Mouse (Mus musculus): ENCODE data around the gene Krt79. TPM values are rescaled to one million over a fixed set of nuclear protein-coding genes. Genes with fewer than 3 reads are reported as not detected.

The Krt79 gene
- polyA plus RNA-seq, 1 experiment from 2014 or later, result 0.78 TPM

- H3K27me3 ChIP-seq (ENCODE audit: control insufficient read depth, insufficient read depth, low read length), result no peaks in the 10 kb centered on the region
- H3K9ac ChIP-seq (replicated peaks; ENCODE audit: low read depth, low read length), result peak overlapping the region; percentile 43; the same call in 1 of the 2 replicates
- H3K9me3 ChIP-seq (ENCODE audit: control insufficient read depth, low read depth, low read length), result no peaks in the 10 kb centered on the region
- H3K36me3 ChIP-seq (ENCODE audit: control insufficient read depth, insufficient read depth, low read length), result no peaks in the 10 kb centered on the region
- WGBS, result 56% methylated on average over 3 of the region's 3 CpGs
- peak overlapping the region; percentile 92 for H3K27ac ChIP-seq (ENCODE audit: low read length)
- H3K4me1 ChIP-seq (ENCODE audit: control insufficient read depth, insufficient read depth, low read length), result peaks cover 35% of the 10 kb centered on the region
- ATAC-seq (ENCODE audit: insufficient number of reproducible peaks, insufficient read depth, low FRiP score, low read depth), result no peak
- peak overlapping the region; percentile 50 for H3K4me2 ChIP-seq (replicated peaks; ENCODE audit: low read depth, low read length)
- H3K4me3 ChIP-seq (ENCODE audit: low read depth, low read length), result no peak overlapping the region
Observed at GRCm38 (mm10) chr15:101976641-101977040, 36.5 kb upstream of the Krt79 start.

- peak; percentile 26; the same call in 1 of the 2 replicates for ATAC-seq (ENCODE audit: insufficient number of reproducible peaks, insufficient read depth, low FRiP score, low read depth)
- Histone ChIP-seq H3K9me3 (ENCODE audit: control insufficient read depth, low read depth, low read length) (no peaks in the 10 kb centered on the region), H3K9ac (replicated peaks; ENCODE audit: low read depth, low read length) (no peak overlapping the region), H3K36me3 (ENCODE audit: control insufficient read depth, insufficient read depth, low read length) (no peaks in the 10 kb centered on the region), H3K27me3 (ENCODE audit: control insufficient read depth, insufficient read depth, low read length) (no peaks in the 10 kb centered on the region), H3K4me2 (replicated peaks; ENCODE audit: low read depth, low read length) (no peak overlapping the region), H3K27ac (ENCODE audit: low read length) (peak overlapping the region; percentile 92), H3K4me1 (ENCODE audit: control insufficient read depth, insufficient read depth, low read length) (peaks cover 35% of the 10 kb centered on the region), H3K4me3 (ENCODE audit: low read depth, low read length) (no peak overlapping the region)
- 49% methylated on average over 5 of the region's 5 CpGs for WGBS
Observed at GRCm38 (mm10) chr15:101976023-101976422, 35.9 kb upstream of the Krt79 start.

DNA sequence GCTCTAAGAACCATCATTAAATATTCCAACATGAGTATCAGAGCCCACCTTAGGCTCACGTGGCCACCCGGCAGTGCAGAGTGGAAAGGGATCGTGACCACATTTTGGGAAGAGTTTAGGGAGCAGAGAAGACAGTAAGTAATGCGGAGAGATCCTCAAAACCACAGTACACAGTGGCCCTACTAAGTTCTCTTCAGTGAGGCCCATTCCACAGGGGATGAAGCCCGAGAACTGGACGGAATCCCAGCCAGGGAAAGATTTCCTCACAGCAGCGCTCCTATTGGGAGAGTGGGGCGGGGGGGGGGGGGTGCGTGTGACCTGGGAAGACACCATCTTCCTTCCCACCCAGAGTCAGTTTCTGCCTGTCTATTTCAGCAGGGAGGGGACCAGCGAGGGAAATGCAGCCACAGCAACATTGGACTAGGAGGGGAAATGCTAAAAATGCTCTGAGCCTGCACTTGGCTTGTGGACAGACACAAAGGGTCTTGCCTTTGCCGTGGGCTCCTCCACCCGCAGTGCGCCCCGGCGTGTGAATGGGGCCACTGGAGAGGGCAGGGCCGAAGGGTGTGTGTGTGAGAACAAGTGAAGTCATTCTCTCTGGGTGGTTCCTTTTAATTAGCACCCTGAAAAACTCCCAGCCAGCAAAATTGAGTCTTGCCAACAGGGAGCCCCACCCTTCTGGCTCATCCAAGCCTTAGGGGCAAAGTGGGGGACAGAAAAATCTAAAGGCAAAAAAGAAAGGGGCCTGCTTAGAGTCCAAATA lies 34.1 kb upstream of the Krt79 start:
- peaks cover 37% of the 10 kb centered on the region for H3K4me1 ChIP-seq (ENCODE audit: control insufficient read depth, insufficient read depth, low read length)
- WGBS, result 53% methylated on average over 16 of the region's 16 CpGs
- H3K27ac ChIP-seq (ENCODE audit: low read length), result peak overlapping the region; percentile 56; the same call in 1 of the 2 replicates
- H3K9me3 ChIP-seq (ENCODE audit: control insufficient read depth, low read depth, low read length), result no peaks in the 10 kb centered on the region
- no peak overlapping the region for H3K4me2 ChIP-seq (replicated peaks; ENCODE audit: low read depth, low read length)
- no peaks in the 10 kb centered on the region for H3K27me3 ChIP-seq (ENCODE audit: control insufficient read depth, insufficient read depth, low read length)
- no peak for ATAC-seq (ENCODE audit: insufficient number of reproducible peaks, insufficient read depth, low FRiP score, low read depth)
- H3K4me3 ChIP-seq (ENCODE audit: low read depth, low read length), result no peak overlapping the region
- no peak overlapping the region for H3K9ac ChIP-seq (replicated peaks; ENCODE audit: low read depth, low read length)
- no peaks in the 10 kb centered on the region for H3K36me3 ChIP-seq (ENCODE audit: control insufficient read depth, insufficient read depth, low read length)

DNA sequence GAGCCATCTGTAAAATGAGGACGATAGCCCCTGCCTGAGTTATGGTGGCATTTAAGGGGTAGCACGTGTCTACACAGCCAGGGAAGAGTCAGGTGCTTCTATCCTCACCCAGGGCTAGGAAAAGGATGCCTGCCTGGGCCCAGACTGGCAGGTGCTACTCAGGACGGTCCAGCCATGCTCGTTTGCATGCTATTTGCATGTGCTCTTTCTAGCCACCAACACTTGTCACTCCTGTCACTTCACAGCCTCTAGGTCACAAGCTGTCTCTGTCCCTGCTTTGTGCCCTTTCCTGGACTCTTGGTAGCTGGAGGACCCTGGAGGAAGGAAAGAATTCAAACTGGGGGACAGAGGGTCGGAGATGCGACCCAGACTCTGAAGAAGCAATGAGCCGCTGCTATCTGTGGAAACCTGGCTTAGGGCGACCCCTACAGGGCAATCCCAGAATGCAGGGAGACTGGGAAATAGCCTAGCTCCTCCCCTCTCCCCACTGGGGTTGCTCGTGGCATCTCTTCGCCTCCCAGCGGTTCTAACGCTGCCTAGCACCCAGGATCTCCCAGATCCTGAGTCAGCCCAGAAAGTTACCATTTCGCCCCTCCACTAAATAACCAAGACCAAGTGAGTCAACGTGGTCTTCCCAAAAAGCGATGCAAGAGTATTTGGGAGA lies 33.4 kb upstream of the Krt79 start:
- peak overlapping the region; percentile 56; the same call in 1 of the 2 replicates for H3K27ac ChIP-seq (ENCODE audit: low read length)
- no peak overlapping the region for H3K4me2 ChIP-seq (replicated peaks; ENCODE audit: low read depth, low read length)
- peaks cover 37% of the 10 kb centered on the region for H3K4me1 ChIP-seq (ENCODE audit: control insufficient read depth, insufficient read depth, low read length)
- ATAC-seq (ENCODE audit: insufficient number of reproducible peaks, insufficient read depth, low FRiP score, low read depth), result peak; percentile 25; the same call in 1 of the 2 replicates
- H3K27me3 ChIP-seq (ENCODE audit: control insufficient read depth, insufficient read depth, low read length), result no peaks in the 10 kb centered on the region
- H3K9me3 ChIP-seq (ENCODE audit: control insufficient read depth, low read depth, low read length), result no peaks in the 10 kb centered on the region
- no peak overlapping the region for H3K9ac ChIP-seq (replicated peaks; ENCODE audit: low read depth, low read length)
- WGBS, result 12% methylated on average over 15 of the region's 15 CpGs
- no peaks in the 10 kb centered on the region for H3K36me3 ChIP-seq (ENCODE audit: control insufficient read depth, insufficient read depth, low read length)
- H3K4me3 ChIP-seq (ENCODE audit: low read depth, low read length), result no peak overlapping the region

DNA sequence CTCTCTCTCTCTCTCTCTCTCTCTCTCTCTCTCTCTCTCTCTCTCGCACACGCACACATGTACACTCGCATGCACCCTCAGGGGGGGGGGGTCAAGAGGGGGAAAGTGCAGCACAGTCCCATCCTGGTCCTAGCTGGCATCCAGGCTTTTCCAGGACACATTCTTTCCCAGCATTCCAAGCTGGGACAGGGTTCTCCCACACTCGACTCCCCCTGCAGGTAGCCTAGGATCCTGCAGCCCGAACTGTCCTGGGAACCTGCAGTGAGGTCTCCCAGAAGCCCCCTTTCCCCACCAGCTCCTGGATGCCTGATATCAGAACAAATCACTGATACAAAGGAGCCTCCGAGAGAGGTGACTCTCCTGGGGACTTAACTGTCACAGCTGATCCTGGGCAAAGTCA lies 30.4 kb upstream of the Krt79 start:
- no peak overlapping the region for H3K27ac ChIP-seq (ENCODE audit: low read length)
- WGBS, result 8% methylated on average over 3 of the region's 6 CpGs
- H3K4me1 ChIP-seq (ENCODE audit: control insufficient read depth, insufficient read depth, low read length), result peaks cover 16% of the 10 kb centered on the region; the same call in 1 of the 2 replicates

DNA sequence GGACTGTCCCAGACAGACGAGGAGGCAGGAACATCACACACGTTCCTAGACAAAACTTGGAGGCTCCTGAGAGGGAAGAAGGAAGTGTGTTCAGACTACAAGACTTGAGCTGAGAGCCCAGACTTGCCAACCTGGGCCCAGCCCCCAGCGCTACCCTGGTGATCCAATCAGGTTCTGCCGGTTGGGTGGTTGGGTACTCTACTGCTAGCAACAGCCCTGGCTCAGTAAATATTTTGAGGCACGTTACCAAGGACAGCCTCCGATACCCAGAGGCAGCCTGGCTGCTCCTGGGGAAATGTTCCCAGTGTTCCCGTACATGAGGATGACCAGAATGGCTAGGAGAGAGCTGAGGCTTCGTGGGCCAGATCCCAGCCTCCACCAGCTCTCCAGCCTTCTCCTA lies 26.7 kb upstream of the Krt79 start:
- ATAC-seq (ENCODE audit: insufficient number of reproducible peaks, insufficient read depth, low FRiP score, low read depth), result no peak

More for the DNA sequence above, 30.4 kb upstream of the Krt79 start:
- H3K4me2 ChIP-seq (replicated peaks; ENCODE audit: low read depth, low read length), result no peak overlapping the region
- ATAC-seq (ENCODE audit: insufficient number of reproducible peaks, insufficient read depth, low FRiP score, low read depth), result no peak
- H3K9ac ChIP-seq (replicated peaks; ENCODE audit: low read depth, low read length), result no peak overlapping the region
- H3K4me3 ChIP-seq (ENCODE audit: low read depth, low read length), result no peak overlapping the region
- H3K36me3 ChIP-seq (ENCODE audit: control insufficient read depth, insufficient read depth, low read length), result no peaks in the 10 kb centered on the region
- no peaks in the 10 kb centered on the region for H3K27me3 ChIP-seq (ENCODE audit: control insufficient read depth, insufficient read depth, low read length)
- no peaks in the 10 kb centered on the region for H3K9me3 ChIP-seq (ENCODE audit: control insufficient read depth, low read depth, low read length)

DNA sequence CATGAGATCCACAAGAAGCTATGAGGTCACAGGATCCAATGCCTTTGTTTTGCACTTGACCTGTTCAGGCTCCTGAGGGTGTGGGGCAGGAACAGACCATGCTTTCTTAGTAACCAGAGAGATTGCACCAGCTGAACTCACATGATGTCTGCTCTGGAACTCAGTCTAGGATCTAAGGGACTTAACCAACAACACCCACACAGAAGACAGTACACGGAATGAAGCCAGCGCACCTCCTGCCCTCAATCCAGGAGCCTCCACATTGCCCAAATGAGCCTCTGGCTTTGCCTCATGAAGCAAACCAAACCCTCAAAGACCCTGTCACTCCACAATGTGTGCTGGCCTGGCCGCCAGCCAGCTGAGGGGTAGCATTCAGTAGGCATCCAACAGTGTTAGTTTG lies 18.8 kb upstream of the Krt79 start:
- no peak overlapping the region for H3K4me2 ChIP-seq (replicated peaks; ENCODE audit: low read depth, low read length)
- no peak overlapping the region for H3K4me3 ChIP-seq (ENCODE audit: low read depth, low read length)
- no peaks in the 10 kb centered on the region for H3K27me3 ChIP-seq (ENCODE audit: control insufficient read depth, insufficient read depth, low read length)
- 88% methylated on average over 3 of the region's 3 CpGs for WGBS
- H3K9me3 ChIP-seq (ENCODE audit: control insufficient read depth, low read depth, low read length), result no peaks in the 10 kb centered on the region
- H3K36me3 ChIP-seq (ENCODE audit: control insufficient read depth, insufficient read depth, low read length), result no peaks in the 10 kb centered on the region
- ATAC-seq (ENCODE audit: insufficient number of reproducible peaks, insufficient read depth, low FRiP score, low read depth), result no peak
- no peaks in the 10 kb centered on the region for H3K4me1 ChIP-seq (ENCODE audit: control insufficient read depth, insufficient read depth, low read length)
- H3K27ac ChIP-seq (ENCODE audit: low read length), result no peak overlapping the region
- H3K9ac ChIP-seq (replicated peaks; ENCODE audit: low read depth, low read length), result no peak overlapping the region

More for the DNA sequence above, 26.7 kb upstream of the Krt79 start:
- H3K4me2 ChIP-seq (replicated peaks; ENCODE audit: low read depth, low read length), result no peak overlapping the region
- WGBS, result 59% methylated on average over 8 of the region's 8 CpGs
- H3K4me3 ChIP-seq (ENCODE audit: low read depth, low read length), result no peak overlapping the region
- no peaks in the 10 kb centered on the region for H3K36me3 ChIP-seq (ENCODE audit: control insufficient read depth, insufficient read depth, low read length)
- no peaks in the 10 kb centered on the region for H3K9me3 ChIP-seq (ENCODE audit: control insufficient read depth, low read depth, low read length)
- peaks cover 2% of the 10 kb centered on the region; the same call in 1 of the 2 replicates for H3K4me1 ChIP-seq (ENCODE audit: control insufficient read depth, insufficient read depth, low read length)
- no peaks in the 10 kb centered on the region for H3K27me3 ChIP-seq (ENCODE audit: control insufficient read depth, insufficient read depth, low read length)
- H3K9ac ChIP-seq (replicated peaks; ENCODE audit: low read depth, low read length), result no peak overlapping the region
- no peak overlapping the region for H3K27ac ChIP-seq (ENCODE audit: low read length)

- Histone ChIP-seq H3K36me3 (ENCODE audit: control insufficient read depth, insufficient read depth, low read length) (no peaks in the 10 kb centered on the region), H3K9me3 (ENCODE audit: control insufficient read depth, low read depth, low read length) (no peaks in the 10 kb centered on the region), H3K27me3 (ENCODE audit: control insufficient read depth, insufficient read depth, low read length) (no peaks in the 10 kb centered on the region), H3K9ac (replicated peaks; ENCODE audit: low read depth, low read length) (no peak within 1 kb of the TSS), H3K4me2 (replicated peaks; ENCODE audit: low read depth, low read length) (no peak within 1 kb of the TSS), H3K4me1 (ENCODE audit: control insufficient read depth, insufficient read depth, low read length) (peaks cover 5% of the 10 kb centered on the region), H3K4me3 (ENCODE audit: low read depth, low read length) (no peak within 1 kb of the TSS), H3K27ac (ENCODE audit: low read length) (peak within 1 kb of the TSS; percentile 72; the same call in 1 of the 2 replicates)
- ATAC-seq (ENCODE audit: insufficient number of reproducible peaks, insufficient read depth, low FRiP score, low read depth), result no peak
- WGBS, result 87% methylated on average over 9 of the region's 9 CpGs
Observed at GRCm38 (mm10) chr15:101954187-101954586, 14.1 kb upstream of the Krt79 start, which contains the start of gene Krt78. Gene Krt78 (minus strand): TSS chr15:101954287.
